Mouse (Mus musculus) urinary bladder, postnatal 14 days (tissue): ENCODE data around the gene Ece2.
"Not testable (repeated sequence)": the region's sequence is repeated elsewhere in the genome, so short reads cannot be mapped to it uniquely, and the experiment has no call there.

Source experiments
- DNase-seq: peaks from one replicate; pipeline ENCODE4 v3.0.0; 2021; ENCODE audit warnings: low spot score

Ece2 gene

GRCm38 (mm10) chr16:20621991-20622685, 7.5 kb upstream of the Ece2 start:
- peak; percentile 63 for DNase-seq

- DNase-seq = no peak
Observed at GRCm38 (mm10) chr16:20623211-20623610, 6.4 kb upstream of the Ece2 start.

- DNase-seq = no peak
Observed at GRCm38 (mm10) chr16:20628871-20629391, 697 bp upstream of the Ece2 start.

GRCm38 (mm10) chr16:20637410-20637809, 7.8 kb downstream of the Ece2 start:
- DNase-seq = no peak

GRCm38 (mm10) chr16:20638367-20638766, 8.7 kb downstream of the Ece2 start:
- DNase-seq = no peak

- peak; percentile 70 for DNase-seq
Observed at GRCm38 (mm10) chr16:20642161-20642560, 12.5 kb downstream of the Ece2 start.

- DNase-seq = no peak
Observed at GRCm38 (mm10) chr16:20643911-20644310, 14.3 kb downstream of the Ece2 start.

- DNase-seq = peak; percentile 97
Observed at GRCm38 (mm10) chr16:20651076-20651946, 21.7 kb downstream of the Ece2 start, which contains the start of gene Psmd2. TSS of gene Psmd2 (plus strand) at chr16:20651652.

GRCm38 (mm10) chr16:20651947-20652310, 22.3 kb downstream of the Ece2 start:
- DNase-seq = no peak

GRCm38 (mm10) chr16:20653315-20653714, 23.7 kb downstream of the Ece2 start:
- DNase-seq = no peak

- no peak for DNase-seq
Observed at GRCm38 (mm10) chr16:20657661-20658060, 28.0 kb downstream of the Ece2 start.

- not testable (repeated sequence) for DNase-seq
Observed at GRCm38 (mm10) chr16:20668013-20668412, 38.4 kb downstream of the Ece2 start, which contains the start of gene Eif4g1. TSS of gene Eif4g1 (plus strand) at chr16:20668313.

GRCm38 (mm10) chr16:20670291-20670690, 40.7 kb downstream of the Ece2 start:
- DNase-seq = no peak

GRCm38 (mm10) chr16:20671886-20672285, 42.3 kb downstream of the Ece2 start:
- no peak for DNase-seq

- peak; percentile 96 for DNase-seq
Observed at GRCm38 (mm10) chr16:20672500-20672902, 42.9 kb downstream of the Ece2 start.

- DNase-seq = peak; percentile 75
Observed at GRCm38 (mm10) chr16:20672965-20673705, 43.5 kb downstream of the Ece2 start.

- DNase-seq = no peak
Observed at GRCm38 (mm10) chr16:20673706-20674303, 44.2 kb downstream of the Ece2 start.

- DNase-seq = no peak
Observed at GRCm38 (mm10) chr16:20675213-20675612, 45.6 kb downstream of the Ece2 start.

GRCm38 (mm10) chr16:20676702-20677101, 47.1 kb downstream of the Ece2 start:
- DNase-seq = no peak

GRCm38 (mm10) chr16:20677380-20677779, 47.8 kb downstream of the Ece2 start:
- no peak for DNase-seq

GRCm38 (mm10) chr16:20677974-20678675, 48.5 kb downstream of the Ece2 start:
- DNase-seq = peak; percentile 92
